Mouse (Mus musculus): ENCODE results near the gene Cfap300. TPM values are rescaled to one million over a fixed set of nuclear protein-coding genes. Genes with fewer than 3 reads are reported as not detected.
A peak's percentile ranks its signal among the peaks of the same experiment; 100 is the strongest.

Gene Cfap300
- polyA plus RNA-seq, 1 experiment from 2014 or later: 7.6 TPM

- WGBS: 22% methylated on average over 7 of the region's 7 CpGs
Observed at GRCm38 (mm10) chr9:8035546-8035945, 7.1 kb downstream of the Cfap300 start.

DNA sequence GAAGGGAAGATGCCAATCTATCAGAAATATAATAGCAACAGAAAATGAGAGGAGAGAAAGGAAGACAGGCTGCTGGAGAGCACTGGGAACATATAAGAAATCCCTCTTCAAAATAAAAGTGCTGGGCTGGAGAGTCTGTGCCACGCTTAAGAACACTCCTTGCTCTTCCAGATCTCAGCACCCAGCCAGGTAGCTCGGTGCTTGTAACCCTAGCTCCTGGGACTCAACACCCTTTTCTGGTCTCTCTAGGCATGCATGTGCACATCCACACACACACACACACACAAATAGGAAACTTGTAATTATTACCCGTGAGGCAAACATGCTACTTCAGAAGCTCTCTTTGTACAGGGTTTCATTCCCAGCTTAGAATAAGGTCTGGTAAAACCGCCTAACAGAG is 7.5 kb downstream of the Cfap300 start:
- no peak overlapping the region for H3K4me3 ChIP-seq (ENCODE audit: control insufficient read depth in 1 of 2, insufficient read depth in 1 of 2, low read depth in 1 of 2, low read length in 2 of 2)
- no peak overlapping the region for H3K9ac ChIP-seq (ENCODE audit: low read length)
- WGBS: 51% methylated on average over 4 of the region's 4 CpGs
- H3K27me3 ChIP-seq (ENCODE audit: control insufficient read depth, insufficient read depth, low read length): no peaks in the 10 kb centered on the region
- peaks cover 2 to 4% of the 10 kb centered on the region in 2 experiments; a peak in 2 of 4 replicates for H3K4me1 ChIP-seq (ENCODE audit: control insufficient read depth in 2 of 2, insufficient read depth in 2 of 2, low read length in 2 of 2)
- no peaks in the 10 kb centered on the region for H3K36me3 ChIP-seq (ENCODE audit: control insufficient read depth, insufficient read depth, low read length)
- no peak overlapping the region for H3K27ac ChIP-seq (replicated peaks in 1 of 2; ENCODE audit: control insufficient read depth in 1 of 2, insufficient read depth in 1 of 2, low read depth in 2 of 2, low read length in 2 of 2)
- H3K9me3 ChIP-seq (ENCODE audit: control insufficient read depth, low read length): no peaks in the 10 kb centered on the region
- no peak overlapping the region for H3K4me2 ChIP-seq (ENCODE audit: low read length)
- no peak for ATAC-seq (ENCODE audit: insufficient number of reproducible peaks, insufficient read depth, low FRiP score, low read depth)

More at GRCm38 (mm10) chr9:8035546-8035945, 7.1 kb downstream of the Cfap300 start:
- H3K4me3 ChIP-seq (ENCODE audit: control insufficient read depth in 1 of 2, insufficient read depth in 1 of 2, low read depth in 1 of 2, low read length in 2 of 2): no peak overlapping the region
- no peaks in the 10 kb centered on the region for H3K27me3 ChIP-seq (ENCODE audit: control insufficient read depth, insufficient read depth, low read length)
- H3K9me3 ChIP-seq (ENCODE audit: control insufficient read depth, low read length): no peaks in the 10 kb centered on the region
- no peak overlapping the region for H3K4me2 ChIP-seq (ENCODE audit: low read length)
- H3K27ac ChIP-seq (replicated peaks in 1 of 2; ENCODE audit: control insufficient read depth in 1 of 2, insufficient read depth in 1 of 2, low read depth in 2 of 2, low read length in 2 of 2): no peak overlapping the region
- H3K36me3 ChIP-seq (ENCODE audit: control insufficient read depth, insufficient read depth, low read length): no peaks in the 10 kb centered on the region
- H3K9ac ChIP-seq (ENCODE audit: low read length): no peak overlapping the region
- ATAC-seq (ENCODE audit: insufficient number of reproducible peaks, insufficient read depth, low FRiP score, low read depth): no peak
- H3K4me1 ChIP-seq (ENCODE audit: control insufficient read depth in 2 of 2, insufficient read depth in 2 of 2, low read length in 2 of 2): peaks cover 2 to 4% of the 10 kb centered on the region in 2 experiments; a peak in 2 of 4 replicates

GRCm38 (mm10) chr9:8034143-8034542 is 8.5 kb downstream of the Cfap300 start:
- no peak for ATAC-seq (ENCODE audit: insufficient number of reproducible peaks, insufficient read depth, low FRiP score, low read depth)
- WGBS: 50% methylated on average over 1 of the region's 1 CpGs

DNA sequence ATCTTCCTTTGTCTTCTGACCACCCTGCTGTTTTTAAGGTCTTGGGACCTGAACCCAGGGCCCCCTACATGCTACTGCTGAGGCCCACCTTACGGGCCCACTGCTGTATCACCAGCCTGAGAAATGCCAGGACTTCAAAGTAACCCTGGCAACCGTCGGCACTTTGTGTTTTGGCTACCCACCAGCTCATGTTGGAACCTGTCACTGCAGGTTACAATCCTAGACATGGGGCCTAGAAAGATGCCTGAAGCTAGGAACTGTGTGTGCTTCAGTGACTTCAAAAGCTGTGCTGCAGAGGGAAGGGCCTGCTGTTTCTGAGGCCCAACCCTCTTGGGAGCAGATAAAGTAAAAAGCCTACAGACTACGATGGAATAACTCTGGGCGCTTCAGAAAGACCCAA is 9.8 kb downstream of the Cfap300 start:
- peaks cover 2 to 4% of the 10 kb centered on the region in 2 experiments; a peak in 2 of 4 replicates for H3K4me1 ChIP-seq (ENCODE audit: control insufficient read depth in 2 of 2, insufficient read depth in 2 of 2, low read length in 2 of 2)
- H3K27ac ChIP-seq (replicated peaks in 1 of 2; ENCODE audit: control insufficient read depth in 1 of 2, insufficient read depth in 1 of 2, low read depth in 2 of 2, low read length in 2 of 2): no peak overlapping the region
- ATAC-seq (ENCODE audit: insufficient number of reproducible peaks, insufficient read depth, low FRiP score, low read depth): no peak
- H3K36me3 ChIP-seq (ENCODE audit: control insufficient read depth, insufficient read depth, low read length): no peaks in the 10 kb centered on the region
- H3K27me3 ChIP-seq (ENCODE audit: control insufficient read depth, insufficient read depth, low read length): no peaks in the 10 kb centered on the region
- H3K4me2 ChIP-seq (ENCODE audit: low read length): no peak overlapping the region
- H3K4me3 ChIP-seq (ENCODE audit: control insufficient read depth in 1 of 2, insufficient read depth in 1 of 2, low read depth in 1 of 2, low read length in 2 of 2): no peak overlapping the region
- 62% methylated on average over 5 of the region's 5 CpGs for WGBS
- H3K9ac ChIP-seq (ENCODE audit: low read length): no peak overlapping the region
- H3K9me3 ChIP-seq (ENCODE audit: control insufficient read depth, low read length): no peaks in the 10 kb centered on the region

More at GRCm38 (mm10) chr9:8034143-8034542, 8.5 kb downstream of the Cfap300 start:
- no peak overlapping the region for H3K4me3 ChIP-seq (ENCODE audit: control insufficient read depth in 1 of 2, insufficient read depth in 1 of 2, low read depth in 1 of 2, low read length in 2 of 2)
- H3K9me3 ChIP-seq (ENCODE audit: control insufficient read depth, low read length): no peaks in the 10 kb centered on the region
- H3K36me3 ChIP-seq (ENCODE audit: control insufficient read depth, insufficient read depth, low read length): no peaks in the 10 kb centered on the region
- H3K4me1 ChIP-seq (ENCODE audit: control insufficient read depth in 2 of 2, insufficient read depth in 2 of 2, low read length in 2 of 2): peaks cover 2 to 4% of the 10 kb centered on the region in 2 experiments; a peak in 2 of 4 replicates
- no peaks in the 10 kb centered on the region for H3K27me3 ChIP-seq (ENCODE audit: control insufficient read depth, insufficient read depth, low read length)
- H3K9ac ChIP-seq (ENCODE audit: low read length): no peak overlapping the region
- no peak overlapping the region for H3K27ac ChIP-seq (replicated peaks in 1 of 2; ENCODE audit: control insufficient read depth in 1 of 2, insufficient read depth in 1 of 2, low read depth in 2 of 2, low read length in 2 of 2)
- no peak overlapping the region for H3K4me2 ChIP-seq (ENCODE audit: low read length)

DNA sequence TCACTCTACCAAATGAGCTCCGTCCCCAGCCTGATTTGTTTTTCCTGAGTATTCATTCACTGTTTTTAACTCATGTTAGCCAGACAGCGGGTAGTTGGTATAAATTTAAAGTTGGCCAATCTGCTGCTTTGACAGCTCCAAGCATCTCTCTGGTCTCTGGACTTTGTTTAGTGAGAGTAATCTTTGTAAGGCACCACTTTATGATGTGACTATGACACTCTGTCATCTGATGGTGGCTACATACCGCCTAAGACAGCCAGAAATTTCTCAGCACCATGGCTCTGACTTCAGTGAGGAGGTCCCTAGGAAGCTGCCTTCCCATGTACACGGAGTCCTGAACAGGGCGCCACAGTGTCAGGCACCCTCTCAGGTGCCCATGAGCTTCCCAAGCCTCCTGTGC is 24.0 kb downstream of the Cfap300 start:
- Histone ChIP-seq H3K27ac (replicated peaks in 1 of 2; ENCODE audit: control insufficient read depth in 1 of 2, insufficient read depth in 1 of 2, low read depth in 2 of 2, low read length in 2 of 2) (no peak overlapping the region), H3K4me1 (ENCODE audit: control insufficient read depth in 2 of 2, insufficient read depth in 2 of 2, low read length in 2 of 2) (no peaks in the 10 kb centered on the region), H3K9ac (ENCODE audit: low read length) (no peak overlapping the region), H3K4me3 (ENCODE audit: control insufficient read depth in 1 of 2, insufficient read depth in 1 of 2, low read depth in 1 of 2, low read length in 2 of 2) (no peak overlapping the region), H3K4me2 (ENCODE audit: low read length) (no peak overlapping the region), H3K9me3 (ENCODE audit: control insufficient read depth, low read length) (no peaks in the 10 kb centered on the region), H3K36me3 (ENCODE audit: control insufficient read depth, insufficient read depth, low read length) (no peaks in the 10 kb centered on the region), H3K27me3 (ENCODE audit: control insufficient read depth, insufficient read depth, low read length) (no peaks in the 10 kb centered on the region)
- ATAC-seq (ENCODE audit: insufficient number of reproducible peaks, insufficient read depth, low FRiP score, low read depth): no peak
- 68% methylated on average over 5 of the region's 5 CpGs for WGBS

- WGBS: 54% methylated on average over 14 of the region's 20 CpGs
Observed at GRCm38 (mm10) chr9:8017253-8017913, 25.2 kb downstream of the Cfap300 start.

GRCm38 (mm10) chr9:8004370-8004991 is 38.1 kb downstream of the Cfap300 start, which contains the start of gene Yap1:
Yap1 (minus strand) TSS chr9:8004596.
- H3K27ac ChIP-seq (replicated peaks in 1 of 2; ENCODE audit: control insufficient read depth in 1 of 2, insufficient read depth in 1 of 2, low read depth in 2 of 2, low read length in 2 of 2): peak within 1 kb of the TSS; percentile 96 to 98
- H3K9ac ChIP-seq (ENCODE audit: low read length): peak within 1 kb of the TSS; percentile 99
- WGBS: under 1% methylated on average over 78 of the region's 79 CpGs
- H3K4me2 ChIP-seq (ENCODE audit: low read length): peak within 1 kb of the TSS; percentile 75
- no peaks in the 10 kb centered on the region for H3K27me3 ChIP-seq (ENCODE audit: control insufficient read depth, insufficient read depth, low read length)
- no peaks in the 10 kb centered on the region for H3K9me3 ChIP-seq (ENCODE audit: control insufficient read depth, low read length)
- H3K36me3 ChIP-seq (ENCODE audit: control insufficient read depth, insufficient read depth, low read length): peaks cover 21% of the 10 kb centered on the region
- H3K4me1 ChIP-seq (ENCODE audit: control insufficient read depth in 2 of 2, insufficient read depth in 2 of 2, low read length in 2 of 2): peaks cover 2 to 24% of the 10 kb centered on the region in 2 experiments; a peak in 3 of 4 replicates
- peak within 1 kb of the TSS; percentile 89 to 96 for H3K4me3 ChIP-seq (ENCODE audit: control insufficient read depth in 1 of 2, insufficient read depth in 1 of 2, low read depth in 1 of 2, low read length in 2 of 2)
- ATAC-seq (ENCODE audit: insufficient number of reproducible peaks, insufficient read depth, low FRiP score, low read depth): peak; percentile 88

More at GRCm38 (mm10) chr9:8017253-8017913, 25.2 kb downstream of the Cfap300 start:
- Histone ChIP-seq H3K27ac (replicated peaks in 1 of 2; ENCODE audit: control insufficient read depth in 1 of 2, insufficient read depth in 1 of 2, low read depth in 2 of 2, low read length in 2 of 2) (no peak overlapping the region), H3K9ac (ENCODE audit: low read length) (no peak overlapping the region), H3K9me3 (ENCODE audit: control insufficient read depth, low read length) (no peaks in the 10 kb centered on the region), H3K27me3 (ENCODE audit: control insufficient read depth, insufficient read depth, low read length) (no peaks in the 10 kb centered on the region), H3K36me3 (ENCODE audit: control insufficient read depth, insufficient read depth, low read length) (no peaks in the 10 kb centered on the region), H3K4me2 (ENCODE audit: low read length) (no peak overlapping the region), H3K4me3 (ENCODE audit: control insufficient read depth in 1 of 2, insufficient read depth in 1 of 2, low read depth in 1 of 2, low read length in 2 of 2) (no peak overlapping the region), H3K4me1 (ENCODE audit: control insufficient read depth in 2 of 2, insufficient read depth in 2 of 2, low read length in 2 of 2) (no peaks in the 10 kb centered on the region)
- no peak for ATAC-seq (ENCODE audit: insufficient number of reproducible peaks, insufficient read depth, low FRiP score, low read depth)

All from heart, embryonic 14.5 days (tissue).